Mouse (Mus musculus) brain, adult 10 weeks (tissue): ENCODE results near the gene Olfr771. TPM values are rescaled to one million over a fixed set of nuclear protein-coding genes. Genes with fewer than 3 reads are reported as not detected.

Experiments used
- polyA plus RNA-seq: library from polyadenylated mRNA; stranded (reverse); fragments of 350-450 nt; fragmentation: Illumina TruSeq; extraction: RNeasy Lipid Tissue Mini Kit (QIAGEN cat#74804); gene quantifications from one replicate; pipeline ENCODE4 v1.2.3, GENCODE M21; 2015; ENCODE audit warnings: low read depth, low replicate concordance

Gene Olfr771
- not detected for polyA plus RNA-seq

GRCm38 (mm10) chr10:129164651-129165050, at the start of gene Olfr771:
Gene Olfr771, minus strand, starts transcription at chr10:129164751.

GRCm38 (mm10) chr10:129187319-129187718, 22.8 kb upstream of the Olfr771 start, which contains the start of gene Olfr773:
Gene Olfr773, minus strand, starts transcription at chr10:129187419.

GRCm38 (mm10) chr10:129177821-129178220, 13.3 kb upstream of the Olfr771 start, which contains the start of gene Olfr772:
Gene Olfr772, minus strand, starts transcription at chr10:129177921.

GRCm38 (mm10) chr10:129138898-129139297, 25.7 kb downstream of the Olfr771 start, which contains the start of gene Olfr770:
Gene Olfr770, minus strand, starts transcription at chr10:129138998.

GRCm38 (mm10) chr10:129117761-129118160, 46.8 kb downstream of the Olfr771 start, which contains the start of gene Olfr769:
Gene Olfr769, minus strand, starts transcription at chr10:129117861.

Other genes starting within 250 kb of the Olfr771 start
- gene Rdh5, start 241.9 kb downstream of the Olfr771 start, polyA plus RNA-seq, result 12.8 TPM
- gene Bloc1s1, start 240.7 kb downstream of the Olfr771 start, polyA plus RNA-seq, result 236 TPM
- 14.0 TPM for gene Itga7, start 230.9 kb downstream of the Olfr771 start, polyA plus RNA-seq
- gene Mettl7b, start 203.8 kb downstream of the Olfr771 start, polyA plus RNA-seq, result not detected
- gene Olfr9, start 175.3 kb downstream of the Olfr771 start, polyA plus RNA-seq, result not detected
- gene Olfr763, start 154.0 kb downstream of the Olfr771 start, polyA plus RNA-seq, result not detected
- not detected for gene Olfr764-ps1, start 124.9 kb downstream of the Olfr771 start, polyA plus RNA-seq
- gene Olfr765, start 114.8 kb downstream of the Olfr771 start, polyA plus RNA-seq, result not detected
- not detected for gene Olfr766-ps1, start 95.8 kb downstream of the Olfr771 start, polyA plus RNA-seq
- not detected for gene Olfr767, start 81.8 kb downstream of the Olfr771 start, polyA plus RNA-seq
- gene Olfr768, start 65.4 kb downstream of the Olfr771 start, polyA plus RNA-seq, result not detected
- not detected for gene Olfr769, start 46.9 kb downstream of the Olfr771 start, polyA plus RNA-seq
- not detected for gene Olfr770, start 25.8 kb downstream of the Olfr771 start, polyA plus RNA-seq
- gene Olfr772, start 13.2 kb upstream of the Olfr771 start, polyA plus RNA-seq, result not detected
- gene Olfr773, start 22.7 kb upstream of the Olfr771 start, polyA plus RNA-seq, result not detected
- gene Olfr774, start 71.5 kb upstream of the Olfr771 start, polyA plus RNA-seq, result not detected
- gene Olfr775, start 83.7 kb upstream of the Olfr771 start, polyA plus RNA-seq, result not detected
- gene Olfr776, start 94.4 kb upstream of the Olfr771 start, polyA plus RNA-seq, result not detected
- gene Olfr777, start 106.7 kb upstream of the Olfr771 start, polyA plus RNA-seq, result not detected
- not detected for gene Olfr780, start 153.4 kb upstream of the Olfr771 start, polyA plus RNA-seq
- gene Olfr781, start 164.1 kb upstream of the Olfr771 start, polyA plus RNA-seq, result not detected
- gene Olfr782, start 184.1 kb upstream of the Olfr771 start, polyA plus RNA-seq, result not detected
- not detected for gene Olfr784, start 219.3 kb upstream of the Olfr771 start, polyA plus RNA-seq
- gene Olfr785, start 240.7 kb upstream of the Olfr771 start, polyA plus RNA-seq, result not detected